Mouse (Mus musculus): ENCODE measurements around the gene Galnt5. TPM values are rescaled to one million over a fixed set of nuclear protein-coding genes. Genes with fewer than 3 reads are reported as not detected.

Galnt5 gene
- polyA plus RNA-seq (2012; rRNA removed), result 2.1 and 3.1 TPM in 2 replicates

DNA sequence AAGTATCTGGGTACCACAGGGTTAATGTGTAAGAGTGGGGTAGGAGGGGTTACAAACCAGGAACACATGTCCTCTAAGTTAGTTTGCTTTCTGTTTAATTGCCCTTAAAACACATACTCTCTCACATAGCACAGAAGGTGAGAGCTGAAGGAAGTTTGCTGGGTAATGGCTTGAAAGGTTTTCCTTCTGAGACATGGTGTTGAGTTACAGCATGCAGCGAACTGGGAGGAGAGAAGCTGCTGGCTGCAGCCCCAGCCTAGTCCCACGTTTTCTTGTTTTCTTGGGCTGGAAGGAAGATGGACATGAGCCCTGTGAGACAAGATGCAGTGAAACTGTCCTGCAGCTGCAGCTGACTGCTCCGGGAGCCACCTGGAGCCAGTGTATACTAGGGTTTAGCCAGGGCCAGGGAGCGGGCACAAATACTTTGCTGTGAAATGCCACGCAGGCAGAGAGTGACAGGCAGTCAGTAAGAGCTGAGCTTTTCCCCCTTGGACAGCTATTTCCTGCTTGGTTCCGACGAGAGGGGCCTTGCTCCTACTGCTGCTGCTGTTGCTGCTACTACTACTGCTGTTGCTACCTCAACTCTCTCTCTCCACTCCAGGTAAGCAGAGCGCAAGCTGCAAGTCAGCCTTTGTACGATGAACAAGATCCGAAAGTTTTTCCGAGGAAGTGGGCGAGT, at the start of gene Galnt5:
Gene Galnt5 (plus strand): TSS at position 133 of the 679 bp plus-strand sequence.

DNA sequence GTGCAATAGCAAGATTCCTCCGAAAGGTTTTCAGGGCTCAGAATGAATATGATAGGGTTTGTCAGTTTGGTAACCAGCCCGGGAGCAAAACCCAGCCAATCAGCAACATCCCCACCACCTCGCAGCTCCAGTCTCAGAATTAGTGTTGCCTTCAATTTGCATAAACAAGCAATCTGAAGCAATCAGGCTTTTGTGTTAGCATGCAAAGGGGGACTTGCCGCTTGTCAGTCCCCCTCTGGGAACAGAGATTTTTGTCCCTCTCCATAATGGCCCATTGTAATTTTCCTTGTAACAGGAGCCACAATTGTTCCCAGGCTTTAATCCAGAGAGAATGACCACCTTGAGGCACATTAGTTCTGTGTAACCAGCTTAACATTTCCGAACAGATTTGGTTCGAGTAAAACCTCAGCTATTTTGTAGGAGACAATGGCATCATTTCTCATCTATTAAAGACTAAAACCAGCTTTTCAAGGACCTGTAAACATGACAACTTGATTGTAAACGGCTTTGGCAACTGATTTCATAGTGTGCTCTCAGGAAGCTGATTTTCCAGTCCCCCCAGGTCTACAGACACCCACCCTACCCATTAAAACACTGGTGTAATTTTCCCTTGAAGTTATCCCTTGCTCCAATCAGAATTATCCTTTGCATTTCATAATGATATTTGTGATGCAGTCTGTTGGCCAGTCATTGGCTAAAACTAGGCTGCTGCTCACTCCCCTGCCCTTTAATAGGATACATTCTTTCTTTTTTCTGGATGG, 55.3 kb downstream of the Galnt5 start, which contains the start of gene Ermn:
Gene Ermn (minus strand): TSS at position 44 of the 761 bp plus-strand sequence.

Other genes with a start within 250 kb of the Galnt5 start
- gene Ermn, start 55.0 kb downstream of the Galnt5 start, polyA plus RNA-seq (2012; rRNA removed), result not detected in 2 replicates
- 8.4 and 13.9 TPM in 2 replicates for gene Cytip, start 197.6 kb downstream of the Galnt5 start, polyA plus RNA-seq (2012; rRNA removed)